Mouse (Mus musculus): ENCODE data around the gene Nol4l.

- no peak for TF ChIP-seq CTCF (IDR thresholded peaks at IDR 0.05; ENCODE audit: low read depth, low read length)
- no peak for TF ChIP-seq POLR2A (IDR thresholded peaks at IDR 0.05; ENCODE audit: borderline replicate concordance, low read depth, low read length)
These were observed 81.3 kb downstream of the Nol4l start for GRCm38 (mm10) chr2:153448519-153448918.
